Mouse (Mus musculus): Measurements from ENCODE around the gene Cdkal1.

DNA sequence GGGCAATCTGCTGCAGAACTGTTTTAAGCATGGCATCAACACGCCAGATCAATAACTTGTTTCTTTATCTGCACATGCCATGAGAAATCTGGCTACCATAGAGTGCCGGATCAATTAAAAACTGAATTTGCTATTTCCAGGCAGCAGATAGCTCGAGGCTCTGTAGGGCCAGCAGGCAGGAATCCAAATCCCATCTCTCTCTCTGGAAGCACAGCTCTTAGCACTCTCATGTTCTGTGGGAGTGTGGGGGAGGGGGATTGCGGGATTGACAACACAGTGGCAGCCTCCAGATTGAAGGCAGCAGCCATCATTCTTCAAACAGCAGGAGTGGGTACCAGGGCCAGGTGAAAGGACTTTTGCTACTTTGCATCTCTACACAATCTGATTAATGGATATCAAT lies 420.7 kb downstream of the Cdkal1 start:
- no peak for TF ChIP-seq CTCF (IDR thresholded peaks at IDR 0.05; ENCODE audit: low read depth)
- no peak for TF ChIP-seq EP300 (IDR thresholded peaks at IDR 0.05; ENCODE audit: low read depth)

All from liver, postnatal 0 days (tissue).